Mouse (Mus musculus) cerebellum, adult 9-11 months (tissue): Measurements from ENCODE around the gene Tanc1.

Experiments used
- DNase-seq: peaks from one replicate; pipeline ENCODE4 v3.0.0; 2022

Tanc1 gene

GRCm38 (mm10) chr2:59653306-59654165, 41.7 kb downstream of the Tanc1 start:
- no peak for DNase-seq

GRCm38 (mm10) chr2:59655471-59655870, 43.6 kb downstream of the Tanc1 start:
- peak; percentile 68 for DNase-seq

GRCm38 (mm10) chr2:59656680-59657079, 44.8 kb downstream of the Tanc1 start:
- no peak for DNase-seq

GRCm38 (mm10) chr2:59659686-59660085, 47.8 kb downstream of the Tanc1 start:
- no peak for DNase-seq

GRCm38 (mm10) chr2:59660891-59661805, 49.3 kb downstream of the Tanc1 start:
- DNase-seq = no peak

GRCm38 (mm10) chr2:59664803-59665567, 53.1 kb downstream of the Tanc1 start:
- no peak for DNase-seq

- DNase-seq = no peak
Measured at GRCm38 (mm10) chr2:59666533-59666932, 54.7 kb downstream of the Tanc1 start.

- DNase-seq = no peak
Measured at GRCm38 (mm10) chr2:59670087-59671060, 58.5 kb downstream of the Tanc1 start.

- DNase-seq = no peak
Measured at GRCm38 (mm10) chr2:59671671-59672070, 59.8 kb downstream of the Tanc1 start.

GRCm38 (mm10) chr2:59672086-59672485, 60.2 kb downstream of the Tanc1 start:
- DNase-seq = no peak

- no peak for DNase-seq
Measured at GRCm38 (mm10) chr2:59672686-59673085, 60.8 kb downstream of the Tanc1 start.

- DNase-seq = no peak
Measured at GRCm38 (mm10) chr2:59673351-59673750, 61.5 kb downstream of the Tanc1 start.

GRCm38 (mm10) chr2:59673877-59674276, 62.0 kb downstream of the Tanc1 start:
- DNase-seq = no peak

- DNase-seq = no peak
Measured at GRCm38 (mm10) chr2:59675270-59675995, 63.6 kb downstream of the Tanc1 start.

- no peak for DNase-seq
Measured at GRCm38 (mm10) chr2:59676041-59676440, 64.2 kb downstream of the Tanc1 start.

- DNase-seq = no peak
Measured at GRCm38 (mm10) chr2:59676442-59676841, 64.6 kb downstream of the Tanc1 start.

- DNase-seq = no peak
Measured at GRCm38 (mm10) chr2:59679424-59680020, 67.7 kb downstream of the Tanc1 start.

- no peak for DNase-seq
Measured at GRCm38 (mm10) chr2:59680736-59681135, 68.9 kb downstream of the Tanc1 start.

GRCm38 (mm10) chr2:59681181-59681580, 69.3 kb downstream of the Tanc1 start:
- DNase-seq = no peak

- DNase-seq = no peak
Measured at GRCm38 (mm10) chr2:59684864-59685605, 73.2 kb downstream of the Tanc1 start.
